Mouse (Mus musculus) erythroblast, embryonic 14.5 days (primary cell): Measurements from ENCODE around the gene Gm42421.

Source experiments
- GATA1 ChIP-seq: IDR thresholded peaks from 2 replicates; pipeline ENCODE4 v1.6.1; 2012; ENCODE audit warnings: low read length, inconsistent platforms, mixed read lengths
- TAL1 ChIP-seq: IDR thresholded peaks from 3 replicates; pipeline ENCODE4 v1.6.1; 2012; ENCODE audit warnings: low read length, inconsistent platforms, mixed read lengths

- TF ChIP-seq TAL1 (no peak), GATA1 (no peak)
These were observed 5.9 kb downstream of the Gm42421 start for GRCm38 (mm10) chr5:143933875-143934274.
